Mouse (Mus musculus): ENCODE measurements at regions not wholly inside any gene's neighbourhood (a gene's known extent, or its start where the extent isn't known, plus 50 kb on each side); places are given as distances from the start of the nearest gene placed in this dataset.

- no peak for DNase-seq (ENCODE audit: low read depth)
Measured at GRCm38 (mm10) chr9:62590407-62591195, 53.8 kb upstream of the Coro2b start.

GRCm38 (mm10) chr9:62591196-62591485 lies 54.3 kb upstream of the Coro2b start:
- DNase-seq (ENCODE audit: low read depth): no peak

- DNase-seq (ENCODE audit: low read depth): no peak
Measured at GRCm38 (mm10) chr9:62598056-62598455, 61.2 kb upstream of the Coro2b start.

- no peak for DNase-seq (ENCODE audit: low read depth)
Measured at GRCm38 (mm10) chr9:62598956-62599355, 62.1 kb upstream of the Coro2b start.

- DNase-seq (ENCODE audit: low read depth): no peak
Measured at GRCm38 (mm10) chr9:62610526-62610925, 67.1 kb upstream of the Itga11 start.

GRCm38 (mm10) chr9:62611452-62611851 lies 66.2 kb upstream of the Itga11 start:
- no peak for DNase-seq (ENCODE audit: low read depth)

- no peak for DNase-seq (ENCODE audit: low read depth)
Measured at GRCm38 (mm10) chr9:62613053-62613452, 64.6 kb upstream of the Itga11 start.

- no peak for DNase-seq (ENCODE audit: low read depth)
Measured at GRCm38 (mm10) chr9:62613806-62614205, 63.8 kb upstream of the Itga11 start.

GRCm38 (mm10) chr9:62614950-62615349 lies 62.7 kb upstream of the Itga11 start:
- no peak for DNase-seq (ENCODE audit: low read depth)

GRCm38 (mm10) chr9:62615799-62616198 lies 61.8 kb upstream of the Itga11 start:
- no peak for DNase-seq (ENCODE audit: low read depth)

- no peak for DNase-seq (ENCODE audit: low read depth)
Measured at GRCm38 (mm10) chr9:62618994-62619393, 58.6 kb upstream of the Itga11 start.

- DNase-seq (ENCODE audit: low read depth): no peak
Measured at GRCm38 (mm10) chr9:62620901-62621445, 56.7 kb upstream of the Itga11 start.

- DNase-seq (ENCODE audit: low read depth): peak; percentile 60
Measured at GRCm38 (mm10) chr9:62622106-62622505, 55.5 kb upstream of the Itga11 start.

- DNase-seq (ENCODE audit: low read depth): no peak
Measured at GRCm38 (mm10) chr9:62624562-62625044, 53.0 kb upstream of the Itga11 start.

GRCm38 (mm10) chr9:62627071-62628000 lies 50.3 kb upstream of the Itga11 start:
- DNase-seq (ENCODE audit: low read depth): no peak

Data from induced T-regulatory cell, adult 2 months (primary cell).